Mouse (Mus musculus): ENCODE data around the gene Cabp1.
A peak's percentile ranks its signal among the peaks of the same experiment; 100 is the strongest.

DNA sequence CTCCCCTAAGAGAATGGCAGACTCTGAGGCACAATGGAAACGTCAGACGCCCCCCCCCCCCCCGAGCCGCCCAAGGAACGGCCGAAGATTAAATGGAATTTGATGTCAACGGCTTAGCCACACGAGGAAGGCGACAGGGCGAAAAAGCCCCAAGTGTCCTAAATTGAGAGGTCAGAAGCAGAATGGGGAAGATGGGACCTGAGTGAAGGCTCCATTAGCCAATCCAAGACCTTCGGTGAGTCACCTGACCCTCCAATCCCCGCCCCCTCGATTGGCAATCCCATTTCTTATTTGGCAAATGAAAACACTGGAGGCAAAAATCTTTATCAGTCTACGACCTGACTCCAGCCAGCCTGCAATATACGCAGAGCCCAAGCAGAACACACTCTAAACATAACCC lies 9.5 kb downstream of the Cabp1 start:
- TF ChIP-seq MYOD1 (IDR thresholded peaks at IDR 0.05; ENCODE audit: control insufficient read depth in 1 of 3, insufficient read length in 2 of 3, low read depth in 2 of 3) = no peak
- peak; percentile 83 for TF ChIP-seq USF1 (IDR thresholded peaks at IDR 0.05; ENCODE audit: low read depth)
- TF ChIP-seq MAX (IDR thresholded peaks at IDR 0.05; ENCODE audit: low read depth) = no peak
- TF ChIP-seq CEBPB (IDR thresholded peaks at IDR 0.05; ENCODE audit: insufficient read depth, poor library complexity, severe bottlenecking) = no peak

Data from myocyte (in vitro differentiated cells).